Mouse (Mus musculus) spleen, adult 2 months (tissue): ENCODE data around the gene Chst11.

Source experiments
- CTCF ChIP-seq: fragments of 200-500 bp; IDR thresholded peaks from 2 replicates; pipeline ENCODE4 v1.5.1; 2011; ENCODE audit warnings: mild to moderate bottlenecking, inconsistent platforms; ENCODE audit not compliant: insufficient read depth, insufficient read length, insufficient replicate concordance; ENCODE audit errors: extremely low read depth
- POLR2A ChIP-seq: fragments of 200-500 bp; IDR thresholded peaks from 2 replicates; pipeline ENCODE4 v1.6.1; 2011; ENCODE audit warnings: low read depth, low read length, inconsistent platforms

GRCm38 (mm10) chr10:83131884-83132283 is 146.6 kb downstream of the Chst11 start:
- TF ChIP-seq CTCF (no peak), POLR2A (no peak)
